ENCODE assay signal across 8 mouse cellular contexts in the genomic region with DNA sequence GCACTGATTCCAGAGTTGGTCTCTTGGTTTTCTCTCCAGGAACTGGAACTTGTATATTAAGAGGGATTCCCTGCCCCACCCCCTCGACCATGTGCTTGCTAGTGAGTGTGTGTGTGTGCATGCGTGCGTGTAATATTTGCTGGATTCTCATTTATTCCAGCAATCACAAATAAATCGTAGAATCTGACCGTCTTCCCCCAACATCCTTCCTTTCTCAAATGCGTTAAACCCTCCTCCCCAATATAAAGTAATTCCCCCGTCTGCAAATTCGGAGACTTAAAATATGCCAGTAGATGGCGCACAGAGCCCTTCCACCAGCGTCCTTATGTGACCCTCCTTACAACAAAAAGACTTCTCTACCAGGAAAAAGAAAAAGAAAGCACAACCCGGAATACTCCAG. TPM values are rescaled to one million over a fixed set of nuclear protein-coding genes. Genes with fewer than 3 reads are reported as not detected.
A peak's percentile ranks its signal among the peaks of the same experiment; 100 is the strongest.
DNase-seq lines count a peak whose midpoint lies in the region; ATAC-seq and TF ChIP-seq lines count a peak whose summit lies in the region.

No protein-coding gene starts in this region.

- no peak overlapping the region for H3K27ac ChIP-seq in CH12.LX (ENCODE audit: insufficient read depth, low read depth)
- H3K27ac ChIP-seq in embryonic facial prominence, embryonic 14.5 days (replicated peaks; ENCODE audit: low read depth, low read length) = no peak overlapping the region
- H3K27ac ChIP-seq in lung, embryonic 15.5 days = no peak overlapping the region

- TF ChIP-seq EP300 in CH12.LX (IDR thresholded peaks at IDR 0.05; ENCODE audit: low read length) = no peak

- H3K9me3 ChIP-seq in CH12.LX (replicated peaks; ENCODE audit: low read length) = peaks cover 9% of the 10 kb centered on the region
- no peaks in the 10 kb centered on the region for H3K9me3 ChIP-seq in embryonic facial prominence, embryonic 14.5 days (ENCODE audit: control insufficient read depth, low read length)
- H3K9me3 ChIP-seq in lung, embryonic 15.5 days = no peaks in the 10 kb centered on the region

- peaks cover 0 to 16% of the 10 kb centered on the region in 2 experiments; a peak in 2 of 4 replicates for H3K4me1 ChIP-seq in CH12.LX (ENCODE audit: control insufficient read depth in 1 of 2, insufficient read depth in 2 of 2)
- H3K4me1 ChIP-seq in embryonic facial prominence, embryonic 14.5 days (ENCODE audit: control insufficient read depth, insufficient read depth, low read length) = 0 out of 2 replicates have a peak, but pooled peaks cover 7% of the 10 kb centered on the region
- H3K4me1 ChIP-seq in lung, embryonic 15.5 days = peaks cover 14% of the 10 kb centered on the region; the same call in 1 of the 2 replicates

- dilution Hi-C loops in CH12.LX (cut with MboI; ENCODE audit: extremely low pct_ligation_motif_present, extremely low pct_unique_long_range_greater_than_20kb, low sequenced_read_pairs) = no loop called here

- H3K4me2 ChIP-seq in CH12.LX (ENCODE audit: insufficient read depth, low read depth, poor library complexity, severe bottlenecking) = peak overlapping the region; percentile 100
- peak overlapping the region; percentile 92 for H3K4me2 ChIP-seq in embryonic facial prominence, embryonic 14.5 days (ENCODE audit: low read depth, low read length)
- peak overlapping the region; percentile 92 for H3K4me2 ChIP-seq in lung, embryonic 15.5 days

- WGBS in embryonic facial prominence, embryonic 14.5 days = under 1% methylated on average over 11 of the region's 11 CpGs
- WGBS in lung, embryonic 15.5 days = under 1% methylated on average over 11 of the region's 11 CpGs

- H3K9ac ChIP-seq in CH12.LX (ENCODE audit: insufficient read depth, low read depth) = no peak overlapping the region
- no peak overlapping the region for H3K9ac ChIP-seq in embryonic facial prominence, embryonic 14.5 days (ENCODE audit: low read depth, low read length)
- no peak overlapping the region for H3K9ac ChIP-seq in lung, embryonic 15.5 days

- TF ChIP-seq POLR2A in CH12.LX (IDR thresholded peaks at IDR 0.05; ENCODE audit: low read depth, low read length) = no peak

- TF ChIP-seq RAD21 in CH12.LX (IDR thresholded peaks at IDR 0.05; ENCODE audit: low read depth, low read length) = no peak; the same call in none of the 2 replicates

- DNase-seq in CH12.LX (ENCODE audit: extremely low read depth) = peak; percentile 73
- DNase-seq in adrenal gland, adult 8-10 months = peak; percentile 17
- peak; percentile 87 for DNase-seq in embryonic facial prominence, embryonic 14.5 days (ENCODE audit: low spot score)
- DNase-seq in heart, postnatal 36 days = peak; percentile 40 to 57
- peak; percentile 58 to 75 for DNase-seq in kidney, postnatal 4 days
- peak; percentile 80 for DNase-seq in retina, embryonic 14.5 days (ENCODE audit: low spot score)

- H3K27me3 ChIP-seq in CH12.LX (replicated peaks) = no peaks in the 10 kb centered on the region
- no peaks in the 10 kb centered on the region; the same call in 1 of the 2 replicates for H3K27me3 ChIP-seq in embryonic facial prominence, embryonic 14.5 days (replicated peaks; ENCODE audit: control insufficient read depth, insufficient read depth, low read length)
- H3K27me3 ChIP-seq in lung, embryonic 15.5 days = no peaks in the 10 kb centered on the region

- peak; percentile 47 to 88 for TF ChIP-seq CTCF in CH12.LX (conservative IDR thresholded peaks at IDR 0.05 in 1 of 2, IDR thresholded peaks at IDR 0.05 in 1 of 2; ENCODE audit: low read depth in 2 of 2, low read length in 2 of 2)

- intact Hi-C loops in heart, postnatal 36 days (cut with DNase I) = loop anchor here (1.0 to 5.0 kb wide), 4 partner anchors 267 to 668 kb away; no protein-coding TSS in a partner anchor

- H3K79me2 ChIP-seq in CH12.LX (replicated peaks; ENCODE audit: control insufficient read depth, extremely low read depth, insufficient read depth, poor library complexity, severe bottlenecking) = no peaks in the 10 kb centered on the region; the same call in 1 of the 2 replicates

- peaks cover 0 to 11% of the 10 kb centered on the region in 2 experiments for H3K36me3 ChIP-seq in CH12.LX (replicated peaks in 1 of 2; ENCODE audit: control insufficient read depth in 1 of 2, insufficient read depth in 1 of 2, low read length in 1 of 2)
- H3K36me3 ChIP-seq in embryonic facial prominence, embryonic 14.5 days (ENCODE audit: control insufficient read depth, insufficient read depth, low read length) = no peaks in the 10 kb centered on the region
- no peaks in the 10 kb centered on the region for H3K36me3 ChIP-seq in lung, embryonic 15.5 days

- in situ Hi-C loops in CH12.LX (cut with MboI; ENCODE audit: low pct_ligation_motif_present, low pct_unique_long_range_greater_than_20kb, low sequenced_read_pairs) = loop anchor here (25.0 kb wide), 2 partner anchors 302 to 673 kb away; no protein-coding TSS in a partner anchor

- H3K4me3 ChIP-seq in CH12.LX (replicated peaks in 1 of 3; ENCODE audit: low read depth in 2 of 3, low read length in 2 of 3, poor library complexity in 1 of 3) = peak overlapping the region in 2 of 3 experiments; percentile 47 to 68
- peak overlapping the region; percentile 80 for H3K4me3 ChIP-seq in embryonic facial prominence, embryonic 14.5 days (ENCODE audit: low read depth, low read length)
- H3K4me3 ChIP-seq in lung, embryonic 15.5 days = peak overlapping the region; percentile 93

- ATAC-seq in embryonic facial prominence, embryonic 14.5 days (ENCODE audit: low read depth) = no peak
- no peak for ATAC-seq in lung, embryonic 15.5 days (ENCODE audit: borderline replicate concordance, extremely low read depth, low FRiP score, low TSS enrichment)
- ATAC-seq in monocyte, adult 5-6 weeks (replicated peaks; ENCODE audit: insufficient number of reproducible peaks, low FRiP score, low TSS enrichment, poor library complexity, severe bottlenecking) = no peak

TF ChIP-seq in CH12.LX, 34 proteins besides CTCF, POLR2A, EP300 and RAD21:
- TF ChIP-seq ZC3H11A (IDR thresholded peaks at IDR 0.05; ENCODE audit: low read depth, low read length) (peak; percentile 65), MAFK (IDR thresholded peaks at IDR 0.05; ENCODE audit: insufficient replicate concordance, low read length) (0 out of 2 replicates have a peak, but pooled peaks have one; percentile 7), UBTF (IDR thresholded peaks at IDR 0.05; ENCODE audit: low read depth, low read length) (no peak), TCF12 (IDR thresholded peaks at IDR 0.05; ENCODE audit: low read depth, low read length) (no peak), MYC (IDR thresholded peaks at IDR 0.05; ENCODE audit: low read depth, low read length) (peak; percentile 92), ETS1 (conservative IDR thresholded peaks at IDR 0.05; ENCODE audit: low read depth, low read length) (no peak), KAT2A (IDR thresholded peaks at IDR 0.05; ENCODE audit: insufficient replicate concordance, low read length) (no peak), MEF2A (IDR thresholded peaks at IDR 0.05; ENCODE audit: borderline replicate concordance, low read depth, low read length) (no peak), SMC3 (IDR thresholded peaks at IDR 0.05; ENCODE audit: low read depth, low read length) (peak; percentile 88), MAX (IDR thresholded peaks at IDR 0.05; ENCODE audit: low read length) (peak; percentile 87), ELF1 (IDR thresholded peaks at IDR 0.05; ENCODE audit: low read depth, low read length) (no peak), RCOR1 (conservative IDR thresholded peaks at IDR 0.05; ENCODE audit: low read depth, low read length) (no peak), MAZ (IDR thresholded peaks at IDR 0.05; ENCODE audit: low read depth, low read length) (0 out of 2 replicates have a peak, but pooled peaks have one; percentile 54), BHLHE40 (IDR thresholded peaks at IDR 0.05; ENCODE audit: low read depth, low read length) (peak; percentile 48; the same call in 1 of the 2 replicates), PAX5 (IDR thresholded peaks at IDR 0.05; ENCODE audit: low read length) (no peak), IRF4 (IDR thresholded peaks at IDR 0.05; ENCODE audit: low read depth, low read length) (peak; percentile 35; the same call in 1 of the 2 replicates), SIN3A (IDR thresholded peaks at IDR 0.05; ENCODE audit: low read length) (peak; percentile 89; the same call in 1 of the 2 replicates), MXI1 (IDR thresholded peaks at IDR 0.05; ENCODE audit: low read depth, low read length) (peak; percentile 98), CHD2 (IDR thresholded peaks at IDR 0.05; ENCODE audit: low read length) (peak; percentile 62), ZNF384 (IDR thresholded peaks at IDR 0.05; ENCODE audit: low read depth, low read length) (0 out of 2 replicates have a peak, but pooled peaks have one; percentile 30), E2F4 (IDR thresholded peaks at IDR 0.05; ENCODE audit: insufficient replicate concordance, low read depth, low read length) (no peak)

RNA-seq across cellular contexts. Expression of a gene that starts 2.2 kb away (rescaled TPM):
- 5.9 and 10.1 TPM in 2 replicates for total RNA-seq in CH12.LX (2012; rRNA removed)
- 8.3 and 10.5 TPM in 2 replicates for total RNA-seq in CH12.LX (2014; rRNA removed)
- polyA plus RNA-seq in CH12.LX (2012; ENCODE audit: insufficient read length, low read depth) = 20.9 and 22.6 TPM in 2 replicates
- total RNA-seq in adrenal gland, adult 8-10 months (2022) = 10 to 100 TPM; 26.0 to 32.0 (median 27.7) TPM
- polyA plus RNA-seq in embryonic facial prominence, embryonic 14.5 days (2014; fragmentation: Nextera tagmentation; extraction: Ambion mirVana) = 47.6 and 55.0 TPM in 2 replicates
- total RNA-seq in heart, postnatal 36 days (2021) = 10 to 100 TPM; 10.5 to 14.9 TPM
- 44.3 and 45.6 TPM in 2 replicates for polyA plus RNA-seq in lung, embryonic 15.5 days (2015; fragmentation: Nextera tagmentation; extraction: Ambion mirVana)
- 13.2 to 52.2 TPM (median 41.9 TPM) in 3 replicates for total RNA-seq in monocyte, adult 5-6 weeks (2017)

RNA-seq across cellular contexts. Expression of a gene that starts 59.1 kb away (rescaled TPM):
- total RNA-seq in CH12.LX (2012; rRNA removed) = 17.8 and 18.9 TPM in 2 replicates
- total RNA-seq in CH12.LX (2014; rRNA removed) = 18.2 and 20.0 TPM in 2 replicates
- 15.7 and 17.3 TPM in 2 replicates for polyA plus RNA-seq in CH12.LX (2012; ENCODE audit: insufficient read length, low read depth)
- 10 to 100 TPM; 28.8 to 31.9 (median 29.9) TPM for total RNA-seq in adrenal gland, adult 8-10 months (2022)
- 18.6 and 21.0 TPM in 2 replicates for polyA plus RNA-seq in embryonic facial prominence, embryonic 14.5 days (2014; fragmentation: Nextera tagmentation; extraction: Ambion mirVana)
- 10 to 100 TPM; 13.6 to 17.4 TPM for total RNA-seq in heart, postnatal 36 days (2021)
- polyA plus RNA-seq in lung, embryonic 15.5 days (2015; fragmentation: Nextera tagmentation; extraction: Ambion mirVana) = 14.9 and 15.3 TPM in 2 replicates
- total RNA-seq in monocyte, adult 5-6 weeks (2017) = 2.1 to 5.7 TPM (median 4.9 TPM) in 3 replicates

Comparison
In these comparisons a context has a peak if more than half of its experiments do, and no peak if none do; other contexts are left out.
1. DNase-seq: peak in every context shown above with its lines; median percentile 87 in embryonic facial prominence, embryonic 14.5 days; 80 in retina, embryonic 14.5 days; 73 in CH12.LX; 66 in kidney, postnatal 4 days; 48 in heart, postnatal 36 days; 17 in adrenal gland, adult 8-10 months.